Mouse (Mus musculus) E14TG2a.4 (cell line): ENCODE results near the gene Eri3.

Source experiments
- CTCF ChIP-seq: conservative IDR thresholded peaks from 2 replicates; pipeline ENCODE4 v1.5.1; 2014; ENCODE audit warnings: low read length
- POU5F1 ChIP-seq: IDR thresholded peaks from 2 replicates; pipeline ENCODE4 v1.6.1; 2014; ENCODE audit warnings: low read length, borderline replicate concordance

DNA sequence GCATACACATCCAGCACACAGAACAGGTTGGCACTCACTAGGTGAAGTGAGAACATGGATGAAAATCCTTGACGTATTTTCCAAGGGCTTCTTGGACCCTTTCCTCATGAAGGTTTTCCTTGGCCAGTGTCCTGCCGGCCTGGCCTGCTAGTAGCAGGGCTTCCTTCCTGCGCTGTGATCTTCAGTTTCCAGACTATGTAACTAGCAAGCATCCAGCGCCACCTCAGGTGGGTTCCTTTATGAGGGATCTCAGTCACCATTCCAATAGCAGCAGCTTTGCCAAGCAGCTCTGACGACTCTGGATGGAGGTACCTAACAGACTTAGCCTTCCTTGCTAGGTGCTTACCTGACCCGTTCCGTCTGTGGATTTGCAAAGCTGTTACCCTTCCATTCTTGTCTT is 119.7 kb downstream of the Eri3 start:
- TF ChIP-seq CTCF: no peak
- TF ChIP-seq POU5F1: no peak
